Mouse (Mus musculus): ENCODE data around the gene Smndc1. TPM values are rescaled to one million over a fixed set of nuclear protein-coding genes. Genes with fewer than 3 reads are reported as not detected.

Gene Smndc1
- polyA plus RNA-seq, 1 experiment: 26.3 TPM

GRCm38 (mm10) chr19:53389851-53390431 lies 437 bp downstream of the Smndc1 start:
- peak in 1 of 2 experiments; percentile 37 for DNase-seq (ENCODE audit: extremely low spot score in 1 of 2, low spot score in 1 of 2)

- no peak for DNase-seq (ENCODE audit: extremely low spot score in 1 of 2, low spot score in 1 of 2)
Observed at GRCm38 (mm10) chr19:53389417-53389816, 961 bp downstream of the Smndc1 start.

GRCm38 (mm10) chr19:53383336-53383735 lies 7.0 kb downstream of the Smndc1 start:
- DNase-seq (ENCODE audit: extremely low spot score in 1 of 2, low spot score in 1 of 2): no peak

- DNase-seq (ENCODE audit: extremely low spot score in 1 of 2, low spot score in 1 of 2): no peak
Observed at GRCm38 (mm10) chr19:53378421-53378820, 12.0 kb downstream of the Smndc1 start.

GRCm38 (mm10) chr19:53377652-53378051 lies 12.7 kb downstream of the Smndc1 start:
- no peak for DNase-seq (ENCODE audit: extremely low spot score in 1 of 2, low spot score in 1 of 2)

GRCm38 (mm10) chr19:53375816-53376215 lies 14.6 kb downstream of the Smndc1 start:
- no peak for DNase-seq (ENCODE audit: extremely low spot score in 1 of 2, low spot score in 1 of 2)

GRCm38 (mm10) chr19:53375299-53375698 lies 15.1 kb downstream of the Smndc1 start:
- no peak for DNase-seq (ENCODE audit: extremely low spot score in 1 of 2, low spot score in 1 of 2)

- DNase-seq (ENCODE audit: extremely low spot score in 1 of 2, low spot score in 1 of 2): no peak
Observed at GRCm38 (mm10) chr19:53373570-53373969, 16.8 kb downstream of the Smndc1 start.

- no peak for DNase-seq (ENCODE audit: extremely low spot score in 1 of 2, low spot score in 1 of 2)
Observed at GRCm38 (mm10) chr19:53371666-53372065, 18.7 kb downstream of the Smndc1 start, which contains the start of gene Gm10197. Gm10197 (minus strand) TSS chr19:53371766.

- DNase-seq (ENCODE audit: extremely low spot score in 1 of 2, low spot score in 1 of 2): no peak
Observed at GRCm38 (mm10) chr19:53370233-53370632, 20.1 kb downstream of the Smndc1 start.

- peak; percentile 70 to 93 for DNase-seq (ENCODE audit: extremely low spot score in 1 of 2, low spot score in 1 of 2)
Observed at GRCm38 (mm10) chr19:53369469-53370043, 20.8 kb downstream of the Smndc1 start.

- DNase-seq (ENCODE audit: extremely low spot score in 1 of 2, low spot score in 1 of 2): no peak
Observed at GRCm38 (mm10) chr19:53366881-53367280, 23.5 kb downstream of the Smndc1 start.

- no peak for DNase-seq (ENCODE audit: extremely low spot score in 1 of 2, low spot score in 1 of 2)
Observed at GRCm38 (mm10) chr19:53366057-53366775, 24.2 kb downstream of the Smndc1 start.

GRCm38 (mm10) chr19:53364963-53365362 lies 25.4 kb downstream of the Smndc1 start:
- DNase-seq (ENCODE audit: extremely low spot score in 1 of 2, low spot score in 1 of 2): peak; percentile 55 to 78

- no peak for DNase-seq (ENCODE audit: extremely low spot score in 1 of 2, low spot score in 1 of 2)
Observed at GRCm38 (mm10) chr19:53364551-53364950, 25.8 kb downstream of the Smndc1 start.

GRCm38 (mm10) chr19:53362967-53363366 lies 27.4 kb downstream of the Smndc1 start:
- DNase-seq (ENCODE audit: extremely low spot score in 1 of 2, low spot score in 1 of 2): no peak

- peak in 1 of 2 experiments; percentile 62 for DNase-seq (ENCODE audit: extremely low spot score in 1 of 2, low spot score in 1 of 2)
Observed at GRCm38 (mm10) chr19:53360265-53360958, 30.0 kb downstream of the Smndc1 start.

GRCm38 (mm10) chr19:53359160-53360033 lies 31.0 kb downstream of the Smndc1 start:
- DNase-seq (ENCODE audit: extremely low spot score in 1 of 2, low spot score in 1 of 2): peak in 1 of 2 experiments; percentile 60

GRCm38 (mm10) chr19:53355065-53355464 lies 35.3 kb downstream of the Smndc1 start:
- peak in 1 of 2 experiments; percentile 45 for DNase-seq (ENCODE audit: extremely low spot score in 1 of 2, low spot score in 1 of 2)

Measured in frontal cortex, adult 2 months (tissue).